ENCODE assay signal across 8 mouse cellular contexts in the genomic region with DNA sequence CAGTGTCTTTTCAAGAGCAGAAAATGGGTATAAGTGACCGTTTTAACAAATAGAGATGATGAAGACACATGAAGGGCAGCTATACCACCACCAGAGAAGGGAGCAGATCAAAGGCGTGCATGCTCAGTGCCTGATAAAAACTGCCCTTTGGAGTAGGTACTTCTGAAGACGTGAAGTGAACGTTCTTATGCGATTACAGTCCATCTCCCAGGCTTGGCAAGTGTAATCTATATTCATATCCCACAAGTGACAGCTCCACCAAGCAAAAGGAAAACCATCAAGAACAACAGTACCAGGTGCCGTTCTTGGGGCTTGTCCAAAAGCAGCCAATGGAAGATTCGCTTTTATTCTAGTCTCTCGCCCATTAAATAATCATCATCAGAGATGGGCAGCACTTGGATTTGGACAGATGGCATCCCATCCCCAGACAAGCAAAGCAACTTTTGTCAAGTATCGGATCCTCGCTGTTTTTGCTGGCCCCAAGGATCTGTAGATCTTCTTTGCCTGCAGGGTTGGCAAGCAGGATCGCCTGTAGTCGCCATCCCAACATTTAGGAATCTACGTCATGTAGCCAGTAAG. TPM values are rescaled to one million over a fixed set of nuclear protein-coding genes. Genes with fewer than 3 reads are reported as not detected.
DNase-seq lines count a peak whose midpoint lies in the region; ATAC-seq and TF ChIP-seq lines count a peak whose summit lies in the region.

No protein-coding gene starts in this region.

- ATAC-seq in neural tube, embryonic 12.5 days (ENCODE audit: low FRiP score, low read depth): no peak

- WGBS in thymus, adult 2 months: 52% methylated on average over 13 of the region's 13 CpGs
- WGBS in neural tube, embryonic 12.5 days: 64% methylated on average over 13 of the region's 13 CpGs

- peak overlapping the region; percentile 91 for H3K4me2 ChIP-seq in neural tube, embryonic 12.5 days (replicated peaks)

- no peaks in the 10 kb centered on the region for H3K27me3 ChIP-seq in thymus, adult 2 months (ENCODE audit: control insufficient read depth, insufficient read depth, low read length)
- no peaks in the 10 kb centered on the region for H3K27me3 ChIP-seq in neural tube, embryonic 12.5 days (replicated peaks)

- H3K4me3 ChIP-seq in thymus, adult 2 months (ENCODE audit: control insufficient read depth, insufficient read depth, low read length): peak overlapping the region; percentile 14; the same call in 1 of the 2 replicates
- H3K4me3 ChIP-seq in neural tube, embryonic 12.5 days: peak overlapping the region; percentile 93

- peaks cover 18% of the 10 kb centered on the region for H3K4me1 ChIP-seq in thymus, adult 2 months (replicated peaks; ENCODE audit: control insufficient read depth, insufficient read depth, low read length)
- H3K4me1 ChIP-seq in neural tube, embryonic 12.5 days: peaks cover 37% of the 10 kb centered on the region

- H3K27ac ChIP-seq in thymus, adult 2 months (ENCODE audit: control insufficient read depth, insufficient read depth, low read length): no peak overlapping the region
- H3K27ac ChIP-seq in neural tube, embryonic 12.5 days: no peak overlapping the region

- H3K9me3 ChIP-seq in neural tube, embryonic 12.5 days: no peaks in the 10 kb centered on the region

- no peaks in the 10 kb centered on the region for H3K36me3 ChIP-seq in thymus, adult 2 months (ENCODE audit: control insufficient read depth, insufficient read depth, low read length)
- H3K36me3 ChIP-seq in neural tube, embryonic 12.5 days: no peaks in the 10 kb centered on the region

- no peak for TF ChIP-seq CTCF in thymus, adult 2 months (IDR thresholded peaks at IDR 0.05; ENCODE audit: borderline replicate concordance, control insufficient read depth, extremely low read depth, insufficient read depth, low read length, poor library complexity)

- TF ChIP-seq POLR2A in thymus, adult 2 months (IDR thresholded peaks at IDR 0.05; ENCODE audit: control insufficient read depth, extremely low read depth, insufficient read depth, low read length, poor library complexity): no peak

- peak; percentile 90 for DNase-seq in heart, adult 11 months
- no peak for DNase-seq in heart, adult 8-10 months (ENCODE audit: low spot score)
- no peak for DNase-seq in thymus, adult 2 months
- no peak for DNase-seq in thymus, adult 18-20 months
- peak; percentile 34 to 42 for DNase-seq in layer of hippocampus, adult 8-10 months (ENCODE audit: low spot score in 2 of 2)
- no peak for DNase-seq in urinary bladder, postnatal 10 days (ENCODE audit: low spot score)
- DNase-seq in spleen, postnatal 4 days (ENCODE audit: low spot score in 2 of 2): no peak

- H3K9ac ChIP-seq in neural tube, embryonic 12.5 days: peak overlapping the region; percentile 94; the same call in 1 of the 2 replicates

RNA-seq across cellular contexts. Expression of a gene that starts 1.1 kb away (rescaled TPM):
- total RNA-seq in heart, adult 8-10 months (2022): 10 to 100 TPM; 28.3 to 34.8 (median 32.0) TPM
- 8.7 and 9.7 TPM in 2 replicates for polyA plus RNA-seq in thymus, adult 2 months (2012; rRNA removed)
- total RNA-seq in layer of hippocampus, adult 8-10 months (2022): 100 to 1,000 TPM; 140 to 179 (median 158) TPM
- 8.6 and 8.9 TPM in 2 replicates for polyA plus RNA-seq in neural tube, embryonic 12.5 days (2016; fragmentation: Nextera tagmentation; extraction: Ambion mirVana)

RNA-seq across cellular contexts. Expression of a gene that starts 51.3 kb away (rescaled TPM):
- not detected for total RNA-seq in heart, adult 8-10 months (2022)
- polyA plus RNA-seq in thymus, adult 2 months (2012; rRNA removed): 0.11 TPM in 1 of 2 replicates, not detected in the other
- total RNA-seq in layer of hippocampus, adult 8-10 months (2022): not detected
- polyA plus RNA-seq in neural tube, embryonic 12.5 days (2016; fragmentation: Nextera tagmentation; extraction: Ambion mirVana): 0.28 TPM in 1 of 2 replicates, not detected in the other

Comparison
In these comparisons a context has a peak if more than half of its experiments do, and no peak if none do; other contexts are left out.
1. DNase-seq: peak in heart, adult 11 months (single experiment) and layer of hippocampus, adult 8-10 months (2 of 2); none in heart, adult 8-10 months (single experiment), thymus, adult 2 months (single experiment), thymus, adult 18-20 months (0 of 2), urinary bladder, postnatal 10 days (single experiment) and spleen, postnatal 4 days (0 of 2).